Mouse (Mus musculus): ENCODE data around the gene Rhbdf1. TPM values are rescaled to one million over a fixed set of nuclear protein-coding genes. Genes with fewer than 3 reads are reported as not detected.
"Not testable (repeated sequence)": the region's sequence is repeated elsewhere in the genome, so short reads cannot be mapped to it uniquely, and the experiment has no call there.

The Rhbdf1 gene
- polyA plus RNA-seq, 1 experiment: 44.9 TPM

DNA sequence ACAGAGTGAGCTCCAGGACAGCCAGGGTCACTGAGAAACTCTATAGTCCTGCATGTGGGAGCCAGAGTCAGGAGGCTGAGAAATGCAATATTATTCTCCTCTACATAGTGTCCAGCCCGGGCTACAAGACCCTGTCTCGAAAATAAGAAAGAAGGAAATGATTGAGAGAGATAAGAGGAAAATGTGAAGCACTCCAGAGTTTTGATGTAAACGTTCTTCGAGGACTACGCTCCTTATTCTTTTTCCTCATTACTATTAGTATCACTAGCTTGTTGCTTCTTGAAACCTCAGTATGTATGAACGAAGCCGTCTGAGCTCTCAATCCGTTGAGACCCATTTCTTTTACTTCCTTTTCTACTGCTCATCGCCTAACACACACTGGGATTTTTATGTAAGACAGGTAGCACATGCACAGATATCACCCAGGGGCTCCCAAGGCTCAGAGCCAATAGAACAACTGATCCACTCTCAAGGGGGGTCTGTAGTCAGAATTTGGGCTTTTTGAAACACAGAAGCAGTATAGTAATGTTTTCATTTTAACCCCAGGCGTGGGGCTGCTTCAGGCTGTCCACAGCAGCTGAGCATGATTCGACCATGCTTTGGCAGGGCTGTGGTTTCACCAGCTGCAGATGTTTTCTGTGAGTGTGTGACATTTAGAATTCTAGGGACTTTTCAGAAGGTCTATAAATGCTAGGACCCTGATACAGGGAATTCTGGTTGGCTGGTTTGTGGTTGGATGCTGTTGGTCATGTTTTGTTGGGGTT, 20.0 kb downstream of the Rhbdf1 start:
- 32% methylated on average over 11 of the region's 11 CpGs for WGBS

DNA sequence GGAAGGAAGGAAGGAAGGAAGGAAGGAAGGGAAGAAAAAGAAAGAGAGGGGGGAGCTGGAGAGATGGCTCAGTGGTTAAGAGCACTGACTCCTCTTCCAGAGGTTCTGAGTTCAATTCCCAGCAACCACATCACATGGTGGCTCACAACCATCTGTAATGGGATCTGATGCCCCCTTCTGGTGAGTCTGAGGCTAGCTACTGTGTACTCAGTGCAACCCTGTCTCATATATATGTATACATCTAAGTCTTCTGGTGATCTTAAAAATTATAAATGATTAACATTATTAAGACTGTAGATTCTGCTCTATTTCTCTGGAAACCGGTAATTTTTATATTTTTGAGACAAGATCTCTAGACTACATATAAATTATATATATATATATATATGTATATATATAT, 21.1 kb downstream of the Rhbdf1 start:
- DNase-seq: peak; percentile 38
- H3K27ac ChIP-seq (ENCODE audit: control insufficient read depth, insufficient read depth, low read length); H3K27me3 ChIP-seq (ENCODE audit: control insufficient read depth, insufficient read depth, low read length); H3K4me3 ChIP-seq (ENCODE audit: control insufficient read depth, insufficient read depth, low read length); H3K36me3 ChIP-seq (ENCODE audit: control insufficient read depth, insufficient read depth, low read length): not testable (repeated sequence)
- 79% methylated on average over 1 of the region's 1 CpGs for WGBS
- H3K4me1 ChIP-seq (replicated peaks; ENCODE audit: control insufficient read depth, insufficient read depth, low read length): peaks cover 44% of the 10 kb centered on the region

More for the DNA sequence above, 20.0 kb downstream of the Rhbdf1 start:
- DNase-seq: no peak
- Histone ChIP-seq H3K27me3 (ENCODE audit: control insufficient read depth, insufficient read depth, low read length) (no peaks in the 10 kb centered on the region), H3K27ac (ENCODE audit: control insufficient read depth, insufficient read depth, low read length) (no peak overlapping the region), H3K36me3 (ENCODE audit: control insufficient read depth, insufficient read depth, low read length) (no peaks in the 10 kb centered on the region), H3K4me1 (replicated peaks; ENCODE audit: control insufficient read depth, insufficient read depth, low read length) (peaks cover 36% of the 10 kb centered on the region), H3K4me3 (ENCODE audit: control insufficient read depth, insufficient read depth, low read length) (no peak overlapping the region)
- TF ChIP-seq CTCF (IDR thresholded peaks at IDR 0.05; ENCODE audit: borderline replicate concordance, control insufficient read depth, extremely low read depth, insufficient read depth, low read length, poor library complexity) (no peak), POLR2A (IDR thresholded peaks at IDR 0.05; ENCODE audit: control insufficient read depth, extremely low read depth, insufficient read depth, low read length, poor library complexity) (no peak)

DNA sequence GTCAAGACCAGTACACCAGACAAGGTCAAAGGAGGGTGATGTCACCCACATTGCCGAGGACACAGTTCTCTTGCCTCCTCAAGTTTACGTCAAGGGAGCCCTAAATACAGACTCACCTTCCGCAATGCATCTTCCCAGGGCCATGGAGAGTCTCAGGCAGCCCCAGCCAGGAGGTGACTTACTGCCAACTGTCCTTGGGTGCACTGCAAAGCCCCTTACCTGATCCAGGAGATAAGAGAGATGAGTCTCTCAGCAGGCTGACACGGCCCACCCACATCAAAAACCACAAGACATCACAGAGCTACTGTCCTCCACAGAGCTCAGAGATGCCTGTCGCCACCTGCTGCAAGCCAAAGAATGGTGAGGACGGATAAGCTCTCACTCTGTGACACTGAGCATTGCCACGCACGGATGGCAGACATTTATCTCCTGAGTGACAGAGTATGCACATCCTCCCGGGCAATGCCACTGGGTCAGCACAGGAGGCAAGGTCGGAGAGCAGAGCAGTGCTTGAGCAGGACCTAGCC, 22.0 kb downstream of the Rhbdf1 start, which contains the start of gene Il9r:
Gene Il9r, minus strand, starts transcription at position 205 of the 527 bp plus-strand sequence.
- WGBS: 10% methylated on average over 10 of the region's 10 CpGs
- 0 out of 2 replicates have a peak within 1 kb of the TSS, but pooled peaks have one; percentile 10 for H3K4me3 ChIP-seq (ENCODE audit: control insufficient read depth, insufficient read depth, low read length)
- peak; percentile 74 for DNase-seq
- H3K27ac ChIP-seq (ENCODE audit: control insufficient read depth, insufficient read depth, low read length): peak within 1 kb of the TSS; percentile 52; the same call in 1 of the 2 replicates
- peaks cover 50% of the 10 kb centered on the region for H3K4me1 ChIP-seq (replicated peaks; ENCODE audit: control insufficient read depth, insufficient read depth, low read length)
- TF ChIP-seq CTCF (IDR thresholded peaks at IDR 0.05; ENCODE audit: borderline replicate concordance, control insufficient read depth, extremely low read depth, insufficient read depth, low read length, poor library complexity): no peak
- no peak for TF ChIP-seq POLR2A (IDR thresholded peaks at IDR 0.05; ENCODE audit: control insufficient read depth, extremely low read depth, insufficient read depth, low read length, poor library complexity)
- no peaks in the 10 kb centered on the region for H3K27me3 ChIP-seq (ENCODE audit: control insufficient read depth, insufficient read depth, low read length)
- no peaks in the 10 kb centered on the region for H3K36me3 ChIP-seq (ENCODE audit: control insufficient read depth, insufficient read depth, low read length)

DNA sequence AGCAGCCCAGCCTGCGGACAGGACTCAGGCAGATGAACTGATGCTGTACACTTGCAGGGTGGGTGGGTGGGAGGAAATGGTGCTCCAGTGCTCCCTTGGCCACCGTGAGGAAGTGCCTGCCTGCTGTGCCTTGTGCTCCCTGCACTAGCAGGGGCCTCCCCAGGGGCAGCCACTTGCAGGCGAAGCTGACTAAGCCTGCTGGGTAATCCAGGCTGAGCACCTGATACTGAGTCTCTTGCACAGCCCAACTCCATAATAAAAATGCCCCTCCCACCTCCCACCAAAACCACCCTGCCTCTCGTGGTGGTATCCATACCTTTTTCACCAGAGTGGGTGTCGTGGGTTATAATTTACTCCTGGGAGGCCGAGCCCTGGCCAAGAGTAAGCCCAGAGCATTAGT, 22.9 kb downstream of the Rhbdf1 start:
- H3K4me1 ChIP-seq (replicated peaks; ENCODE audit: control insufficient read depth, insufficient read depth, low read length): peaks cover 45% of the 10 kb centered on the region
- H3K27ac ChIP-seq (ENCODE audit: control insufficient read depth, insufficient read depth, low read length): peak overlapping the region; percentile 52; the same call in 1 of the 2 replicates
- H3K27me3 ChIP-seq (ENCODE audit: control insufficient read depth, insufficient read depth, low read length): no peaks in the 10 kb centered on the region
- TF ChIP-seq CTCF (IDR thresholded peaks at IDR 0.05; ENCODE audit: borderline replicate concordance, control insufficient read depth, extremely low read depth, insufficient read depth, low read length, poor library complexity) (no peak), POLR2A (IDR thresholded peaks at IDR 0.05; ENCODE audit: control insufficient read depth, extremely low read depth, insufficient read depth, low read length, poor library complexity) (no peak)
- H3K4me3 ChIP-seq (ENCODE audit: control insufficient read depth, insufficient read depth, low read length): no peak overlapping the region
- H3K36me3 ChIP-seq (ENCODE audit: control insufficient read depth, insufficient read depth, low read length): no peaks in the 10 kb centered on the region
- 28% methylated on average over 6 of the region's 6 CpGs for WGBS
- peak; percentile 49 for DNase-seq

DNA sequence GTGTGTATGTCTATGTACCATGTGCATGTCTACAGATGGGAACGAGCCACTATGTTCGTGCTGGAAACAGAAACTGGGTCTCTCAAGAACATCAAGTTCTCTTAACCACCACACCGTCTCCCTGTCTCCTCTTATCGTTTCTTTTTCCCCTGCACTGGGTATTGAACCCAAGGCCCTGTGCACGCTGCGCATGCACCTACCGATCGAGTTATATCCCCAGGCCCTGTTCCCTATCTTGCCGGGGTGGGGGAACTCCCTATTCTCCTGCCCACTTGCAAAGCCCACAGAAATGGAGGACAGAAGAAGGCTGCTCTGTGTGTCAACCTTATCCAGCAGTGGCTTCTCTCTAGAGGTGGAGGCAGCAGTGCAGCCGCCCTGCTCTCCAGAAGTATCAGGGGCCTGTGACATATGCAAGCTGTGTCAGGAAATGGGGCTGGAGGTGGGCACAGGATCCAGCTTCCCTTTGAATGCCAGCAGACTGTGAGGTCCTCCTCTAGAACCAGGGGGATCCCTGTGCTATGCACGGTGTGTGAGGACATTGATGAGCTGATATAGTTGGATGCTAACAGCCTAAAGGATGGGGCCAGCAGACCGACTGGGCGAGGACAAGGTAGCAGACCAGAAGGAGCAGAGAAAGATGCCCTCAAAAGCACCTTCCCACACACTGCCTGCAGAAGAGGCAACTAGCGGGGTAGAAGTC, 23.7 kb downstream of the Rhbdf1 start:
- TF ChIP-seq POLR2A (IDR thresholded peaks at IDR 0.05; ENCODE audit: control insufficient read depth, extremely low read depth, insufficient read depth, low read length, poor library complexity): no peak
- no peak for TF ChIP-seq CTCF (IDR thresholded peaks at IDR 0.05; ENCODE audit: borderline replicate concordance, control insufficient read depth, extremely low read depth, insufficient read depth, low read length, poor library complexity)
- H3K27ac ChIP-seq (ENCODE audit: control insufficient read depth, insufficient read depth, low read length): 0 out of 2 replicates have a peak overlapping the region, but pooled peaks have one; percentile 32
- H3K4me1 ChIP-seq (replicated peaks; ENCODE audit: control insufficient read depth, insufficient read depth, low read length): peaks cover 45% of the 10 kb centered on the region
- no peak overlapping the region for H3K4me3 ChIP-seq (ENCODE audit: control insufficient read depth, insufficient read depth, low read length)
- WGBS: 71% methylated on average over 14 of the region's 14 CpGs
- H3K36me3 ChIP-seq (ENCODE audit: control insufficient read depth, insufficient read depth, low read length): no peaks in the 10 kb centered on the region
- no peaks in the 10 kb centered on the region for H3K27me3 ChIP-seq (ENCODE audit: control insufficient read depth, insufficient read depth, low read length)
- no peak for DNase-seq

DNA sequence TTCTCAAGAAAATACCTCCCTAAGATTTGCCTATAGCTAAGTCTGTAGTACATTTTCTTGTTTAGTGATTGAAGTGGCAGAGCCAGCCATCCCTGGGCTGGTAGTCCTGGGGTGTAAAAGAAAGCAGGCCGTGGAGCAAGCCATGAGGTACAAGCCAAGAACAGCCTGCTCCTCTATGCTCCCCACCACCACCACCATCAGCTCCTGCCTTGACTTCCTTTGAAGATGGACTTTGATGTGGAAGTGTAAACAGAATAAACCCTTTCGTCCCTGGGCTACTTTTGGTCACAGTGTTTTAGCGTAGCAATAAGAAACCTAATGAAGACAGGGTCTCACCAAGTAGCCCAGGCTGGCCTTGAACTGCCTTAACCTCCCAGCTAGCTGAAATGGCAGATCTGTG, 24.3 kb downstream of the Rhbdf1 start:
- no peak for DNase-seq
- TF ChIP-seq CTCF (IDR thresholded peaks at IDR 0.05; ENCODE audit: borderline replicate concordance, control insufficient read depth, extremely low read depth, insufficient read depth, low read length, poor library complexity) (no peak), POLR2A (IDR thresholded peaks at IDR 0.05; ENCODE audit: control insufficient read depth, extremely low read depth, insufficient read depth, low read length, poor library complexity) (no peak)
- H3K27me3 ChIP-seq (ENCODE audit: control insufficient read depth, insufficient read depth, low read length): no peaks in the 10 kb centered on the region
- H3K36me3 ChIP-seq (ENCODE audit: control insufficient read depth, insufficient read depth, low read length): no peaks in the 10 kb centered on the region
- H3K4me3 ChIP-seq (ENCODE audit: control insufficient read depth, insufficient read depth, low read length): no peak overlapping the region
- no peak overlapping the region for H3K27ac ChIP-seq (ENCODE audit: control insufficient read depth, insufficient read depth, low read length)
- H3K4me1 ChIP-seq (replicated peaks; ENCODE audit: control insufficient read depth, insufficient read depth, low read length): peaks cover 45% of the 10 kb centered on the region
- WGBS: 53% methylated on average over 3 of the region's 3 CpGs

All from thymus, adult 2 months (tissue).